Mouse (Mus musculus) embryo, embryonic 9.5 days (tissue): Measurements from ENCODE around the gene Col4a5.

ENCODE experiments used
- DNase-seq: peaks from one replicate; pipeline ENCODE4 v3.0.0-alpha.2; 2017; ENCODE audit errors: extremely low spot score

The Col4a5 gene

DNA sequence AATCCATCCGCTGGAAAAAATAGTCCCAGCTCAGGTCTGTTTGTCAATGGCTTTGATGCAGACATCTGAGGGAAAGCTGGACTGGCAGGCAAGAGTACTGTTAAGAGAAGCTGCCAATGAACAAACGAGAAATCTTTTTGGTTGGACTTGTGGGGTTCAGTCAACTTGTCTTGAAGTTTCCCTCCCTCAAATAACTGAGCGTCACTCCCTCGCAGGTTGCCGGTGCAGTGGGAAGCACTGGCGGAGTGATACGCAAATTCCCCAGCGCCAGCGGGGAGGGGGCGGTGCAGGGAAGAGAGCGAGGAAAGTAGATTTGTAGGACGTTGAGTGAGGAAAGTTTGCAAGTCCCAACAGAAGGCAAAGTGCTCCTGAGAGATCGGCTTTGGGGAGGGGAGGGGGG, at the start of gene Col4a5:
Gene Col4a5, plus strand, starts transcription at position 276 of the 400 bp plus-strand sequence.
- DNase-seq: peak; percentile 76

DNA sequence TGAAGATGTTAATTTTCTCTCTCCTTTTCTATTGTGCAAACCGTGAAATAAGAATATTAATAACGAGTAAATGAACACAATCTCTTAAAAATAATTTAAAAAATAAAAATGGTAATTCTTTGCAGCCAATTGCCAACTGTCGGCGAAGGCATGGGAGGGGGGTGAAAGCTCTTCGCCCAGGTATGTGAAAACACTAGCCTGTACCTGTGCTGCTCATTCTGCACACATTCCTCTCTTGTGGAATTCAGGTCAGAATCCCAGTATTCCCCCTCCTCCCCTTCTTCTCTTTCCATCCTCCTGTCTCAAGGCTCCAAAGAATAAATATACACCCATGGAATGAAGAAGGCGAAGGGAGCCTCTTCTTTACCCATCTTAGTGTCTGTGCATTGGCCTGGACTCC, 38.4 kb upstream of the Col4a5 start:
- no peak for DNase-seq

DNA sequence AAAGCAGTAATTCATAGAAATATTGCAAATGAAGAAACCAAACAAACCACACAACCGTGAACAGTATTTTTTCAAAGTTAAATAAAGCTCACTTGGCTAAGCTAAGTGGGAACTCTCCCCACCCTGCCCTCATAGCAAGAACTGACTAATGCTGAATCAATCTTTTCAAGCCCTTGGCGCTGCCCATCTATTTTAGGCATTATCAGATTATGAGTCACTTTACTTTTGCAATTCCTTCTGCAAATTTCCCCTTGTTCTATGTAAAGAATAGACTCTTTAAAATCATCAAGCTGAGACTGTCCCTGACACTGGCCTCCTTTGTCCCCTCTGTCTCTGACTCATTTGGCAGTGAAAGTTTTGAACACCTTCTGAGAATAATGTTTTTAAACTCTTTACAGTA, 35.8 kb upstream of the Col4a5 start:
- DNase-seq: no peak

DNA sequence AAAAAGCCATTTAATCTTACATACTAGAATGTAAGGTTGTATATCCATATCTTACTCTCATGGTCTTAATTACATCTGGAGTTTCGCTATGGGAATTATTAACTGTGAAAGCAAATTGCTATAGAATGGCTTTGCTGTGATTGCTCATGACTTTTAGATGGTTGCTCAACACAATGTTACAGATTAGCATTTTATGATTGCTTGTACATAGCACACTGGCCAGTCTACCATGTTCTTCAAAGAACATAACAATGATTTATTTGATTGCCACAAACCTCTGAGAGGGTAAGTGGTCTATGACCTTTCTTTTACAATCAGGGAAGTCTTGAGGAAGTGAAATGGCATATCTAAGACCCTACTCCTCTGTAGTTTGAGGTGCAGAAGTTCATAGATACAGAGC, 27.2 kb upstream of the Col4a5 start:
- no peak for DNase-seq

DNA sequence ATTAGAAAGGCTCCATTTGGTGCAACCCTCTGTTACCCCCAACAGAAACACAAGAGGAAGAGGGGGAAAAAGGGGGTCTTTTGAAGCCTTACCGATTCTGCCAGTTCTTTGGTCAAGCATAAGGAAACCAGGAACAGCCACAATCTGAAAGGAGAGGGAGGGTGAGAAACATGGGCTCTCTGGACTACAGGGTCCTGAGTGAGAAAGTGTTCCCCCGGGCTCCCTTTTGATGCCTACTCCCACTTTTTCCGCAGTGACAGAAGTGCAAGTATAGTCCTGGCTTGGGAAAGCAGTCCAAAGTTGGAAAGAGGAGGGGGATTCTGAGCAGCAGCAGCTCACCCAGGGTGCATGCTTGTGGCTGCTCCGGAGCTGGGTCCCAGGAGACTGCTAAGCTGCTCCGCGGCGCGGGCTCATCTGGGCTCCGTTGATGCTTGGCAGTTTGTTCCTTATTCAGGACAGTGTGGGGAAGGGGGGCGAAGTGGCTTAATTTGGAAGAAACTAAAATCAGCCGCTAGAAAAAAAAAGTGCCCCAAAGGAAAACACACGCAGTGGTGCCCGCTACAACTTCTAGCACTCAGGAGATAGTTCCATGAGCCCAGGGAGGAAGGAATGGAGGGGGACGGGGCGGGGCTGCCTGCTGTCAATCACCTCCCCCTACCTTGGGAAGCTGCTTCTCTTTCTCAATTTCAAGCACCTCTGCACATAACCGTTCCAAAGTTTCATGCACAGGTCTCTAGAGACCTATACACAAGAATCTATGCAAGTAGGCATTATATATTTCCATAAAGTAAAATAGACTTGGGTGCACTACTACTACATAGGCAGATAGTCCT, 1.5 kb upstream of the Col4a5 start, which contains the start of gene Col4a6:
Gene Col4a6, minus strand, starts transcription at position 607 of the 833 bp plus-strand sequence.
- DNase-seq: peak; percentile 35

DNA sequence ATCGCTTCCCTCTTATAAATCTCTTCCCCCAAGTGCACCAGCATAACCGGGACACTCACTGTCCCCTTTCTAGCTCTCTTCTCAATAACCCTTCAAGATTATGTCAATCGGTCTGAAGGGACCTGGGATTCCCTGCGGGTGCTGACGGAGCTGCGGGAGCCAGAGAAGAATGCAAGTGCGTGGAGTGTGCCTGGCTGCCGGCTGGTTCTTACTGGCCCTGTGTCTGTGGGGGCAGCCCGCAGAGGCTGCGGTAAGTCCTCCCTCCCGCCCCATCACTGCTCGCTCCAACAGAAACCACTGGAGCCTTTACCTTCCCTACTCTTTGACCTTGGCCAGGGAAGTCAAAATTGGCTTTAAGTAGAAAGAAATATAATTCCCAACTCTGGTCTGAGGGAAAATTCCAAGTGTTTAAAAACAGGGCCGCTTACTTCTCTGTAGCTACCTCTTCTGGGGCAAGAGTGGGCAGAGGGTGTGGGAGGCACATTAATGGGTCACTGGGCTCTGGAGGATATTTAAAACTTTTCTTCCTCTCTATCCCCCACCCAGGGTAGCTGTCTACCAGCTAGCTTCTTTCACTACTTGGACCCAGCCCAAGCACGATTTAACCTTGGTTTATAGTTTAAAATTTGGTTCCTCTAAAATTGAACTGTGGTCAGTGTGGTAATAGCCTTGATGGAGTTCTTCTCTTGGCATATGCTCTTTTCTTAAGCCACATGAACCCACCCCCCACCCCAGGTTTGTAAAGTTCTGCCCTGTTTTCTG, 562 bp downstream of the Col4a5 start:
- no peak for DNase-seq

DNA sequence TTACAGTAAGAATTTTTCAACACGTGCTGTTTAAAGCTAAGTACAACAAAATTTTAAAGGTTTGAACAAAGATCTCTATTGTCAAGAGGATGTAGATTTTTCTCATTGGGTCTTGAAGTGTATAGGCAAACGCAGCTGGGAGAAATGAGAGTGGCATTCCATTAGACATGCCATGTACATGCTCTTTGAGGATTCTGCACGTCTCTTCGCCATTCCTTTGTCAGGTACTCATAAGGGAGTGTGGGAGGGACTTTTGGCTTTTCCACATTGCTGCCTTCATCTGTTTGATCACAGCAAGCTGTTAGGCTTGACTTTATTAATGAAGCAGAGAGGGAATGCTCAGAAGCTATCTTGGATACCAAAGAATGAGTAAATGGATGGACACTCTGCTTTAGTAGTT, 19.4 kb downstream of the Col4a5 start:
- no peak for DNase-seq

DNA sequence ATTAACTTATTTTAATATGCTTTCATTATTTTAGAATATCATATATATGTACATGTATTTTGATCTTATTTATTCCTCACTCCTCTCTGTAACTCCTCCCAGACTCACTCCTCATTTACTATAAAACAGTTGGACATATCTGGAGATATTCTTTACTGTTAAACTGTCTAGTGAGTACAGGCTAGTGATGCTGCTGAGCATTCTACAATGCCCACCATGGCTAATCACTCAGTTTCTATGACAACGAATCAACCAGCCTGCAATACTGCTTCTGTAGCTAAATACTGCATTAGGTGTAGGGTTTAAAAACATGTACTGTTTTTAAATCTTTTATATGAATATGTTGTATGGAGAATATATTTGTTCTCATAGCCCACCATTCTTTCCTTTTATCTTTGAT, 27.9 kb downstream of the Col4a5 start:
- no peak for DNase-seq

DNA sequence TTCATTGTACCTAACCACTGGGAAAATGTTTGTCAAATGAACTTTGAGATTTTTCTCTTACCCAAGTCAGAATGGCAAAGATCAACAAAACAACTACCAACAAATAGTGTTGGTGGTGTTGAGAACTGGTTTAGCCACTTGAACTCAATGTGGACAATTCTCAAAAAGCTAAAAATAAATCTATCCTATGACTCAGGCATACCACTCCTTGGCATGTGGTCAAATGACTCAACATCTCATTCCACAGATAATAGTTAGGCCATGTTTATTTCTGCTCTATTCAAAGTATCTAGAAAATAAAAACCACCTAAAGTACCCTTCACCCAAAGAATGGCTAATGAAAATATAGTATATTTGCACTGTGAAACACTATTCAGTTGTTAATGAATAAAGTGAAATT, 58.3 kb downstream of the Col4a5 start:
- DNase-seq: no peak

DNA sequence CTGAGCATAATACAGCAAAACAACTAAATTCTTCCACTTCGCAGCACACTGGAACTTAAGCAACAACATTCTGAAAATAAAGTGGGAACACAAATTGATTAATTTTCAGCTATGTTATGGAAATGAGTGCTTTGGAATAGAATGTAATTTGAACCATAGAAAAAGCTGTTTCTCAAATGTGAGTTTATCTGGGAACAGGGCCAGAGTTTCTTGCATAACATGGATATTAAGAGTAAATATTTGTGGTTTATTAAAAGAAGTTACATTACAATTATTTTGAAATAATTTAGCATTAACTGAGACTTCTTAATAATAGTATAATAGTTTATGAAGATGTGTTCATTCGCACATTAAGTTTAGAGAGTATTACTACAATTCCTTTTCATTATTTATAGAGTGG, 72.3 kb downstream of the Col4a5 start:
- no peak for DNase-seq

DNA sequence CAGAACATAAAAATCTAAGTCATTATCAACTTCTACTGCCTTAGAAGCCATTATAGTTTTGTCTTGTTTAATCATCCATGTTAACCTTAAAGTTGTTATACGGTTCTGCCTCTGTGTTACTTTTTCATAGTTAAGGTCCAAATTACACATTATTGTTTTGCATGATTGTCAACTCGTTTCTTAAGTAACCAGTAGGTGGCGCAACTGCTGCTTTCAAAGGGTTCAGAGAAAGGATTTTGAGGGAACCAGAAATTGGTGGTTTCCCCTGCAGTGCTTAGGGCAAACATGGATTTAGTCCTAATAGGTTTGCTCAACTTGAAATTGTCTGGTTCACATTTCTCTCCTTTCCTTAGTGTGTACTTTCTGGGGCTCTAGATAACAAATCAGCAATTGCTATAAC, 115.1 kb downstream of the Col4a5 start:
- peak; percentile 3 for DNase-seq

DNA sequence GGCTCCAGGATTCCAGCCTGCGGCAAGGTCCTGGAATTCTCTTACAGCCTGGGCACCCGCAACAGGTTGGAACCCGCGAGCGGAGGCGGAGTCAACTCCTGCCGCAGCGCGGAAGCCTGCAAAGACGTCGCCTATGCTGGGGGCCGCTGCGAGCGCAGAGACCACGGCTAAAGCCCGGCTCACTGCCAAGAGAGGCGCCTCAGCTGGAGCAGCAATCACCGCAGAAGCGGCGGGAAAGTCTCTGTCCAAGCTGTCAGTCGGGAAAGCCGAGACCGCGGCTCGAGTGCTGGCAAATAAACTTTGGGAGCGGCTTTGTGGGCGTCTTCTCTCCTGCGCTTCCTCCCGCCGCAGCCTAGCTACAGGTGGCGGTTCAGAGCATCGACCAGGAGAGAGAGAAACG, 246.5 kb downstream of the Col4a5 start:
- DNase-seq: no peak

DNA sequence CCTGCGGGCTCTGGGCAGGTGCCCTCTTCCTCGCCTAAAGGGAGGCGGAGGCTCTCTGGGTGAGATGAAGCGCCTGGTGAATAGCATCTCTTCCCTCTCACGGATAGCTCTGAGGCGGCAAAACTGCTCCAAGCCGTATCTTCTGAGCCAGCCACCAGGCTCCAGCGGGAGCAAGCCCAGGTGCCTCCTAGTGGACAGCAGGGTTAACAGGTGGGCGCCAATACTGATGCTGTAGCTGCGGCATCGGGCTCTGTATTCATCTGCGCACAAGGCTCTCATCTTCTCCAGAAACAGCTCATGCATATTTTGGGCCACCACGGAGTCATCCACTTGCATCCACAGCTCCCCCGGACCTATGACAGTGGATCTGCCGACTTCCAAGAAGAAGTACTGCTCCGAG, 248.8 kb downstream of the Col4a5 start:
- DNase-seq: peak; percentile 28

DNA sequence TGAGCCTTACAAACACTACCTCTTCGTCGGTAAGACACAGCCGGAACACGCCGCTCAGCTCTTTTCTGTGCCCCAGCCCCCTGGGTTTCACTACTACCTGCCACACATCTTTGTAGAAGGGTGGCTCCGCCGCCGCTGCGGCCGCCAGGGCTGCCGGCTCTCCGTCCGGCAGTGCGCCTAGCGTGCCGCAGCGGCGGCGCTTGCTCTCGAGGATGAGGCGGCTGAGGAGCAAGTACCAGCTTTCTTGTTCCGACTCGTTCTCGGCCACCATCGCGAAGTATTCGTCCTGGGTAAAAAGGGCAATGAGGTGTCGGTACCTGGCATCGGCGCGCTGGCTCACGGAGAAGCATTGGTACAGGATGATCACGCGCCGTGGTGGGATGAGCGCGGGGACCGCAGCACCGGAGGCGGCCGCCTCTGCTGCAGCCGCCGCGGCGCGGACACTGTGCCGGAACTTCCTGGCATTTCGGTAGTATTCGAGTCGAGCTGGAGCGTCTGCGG, 249.3 kb downstream of the Col4a5 start:
- DNase-seq: peak; percentile 30

DNA sequence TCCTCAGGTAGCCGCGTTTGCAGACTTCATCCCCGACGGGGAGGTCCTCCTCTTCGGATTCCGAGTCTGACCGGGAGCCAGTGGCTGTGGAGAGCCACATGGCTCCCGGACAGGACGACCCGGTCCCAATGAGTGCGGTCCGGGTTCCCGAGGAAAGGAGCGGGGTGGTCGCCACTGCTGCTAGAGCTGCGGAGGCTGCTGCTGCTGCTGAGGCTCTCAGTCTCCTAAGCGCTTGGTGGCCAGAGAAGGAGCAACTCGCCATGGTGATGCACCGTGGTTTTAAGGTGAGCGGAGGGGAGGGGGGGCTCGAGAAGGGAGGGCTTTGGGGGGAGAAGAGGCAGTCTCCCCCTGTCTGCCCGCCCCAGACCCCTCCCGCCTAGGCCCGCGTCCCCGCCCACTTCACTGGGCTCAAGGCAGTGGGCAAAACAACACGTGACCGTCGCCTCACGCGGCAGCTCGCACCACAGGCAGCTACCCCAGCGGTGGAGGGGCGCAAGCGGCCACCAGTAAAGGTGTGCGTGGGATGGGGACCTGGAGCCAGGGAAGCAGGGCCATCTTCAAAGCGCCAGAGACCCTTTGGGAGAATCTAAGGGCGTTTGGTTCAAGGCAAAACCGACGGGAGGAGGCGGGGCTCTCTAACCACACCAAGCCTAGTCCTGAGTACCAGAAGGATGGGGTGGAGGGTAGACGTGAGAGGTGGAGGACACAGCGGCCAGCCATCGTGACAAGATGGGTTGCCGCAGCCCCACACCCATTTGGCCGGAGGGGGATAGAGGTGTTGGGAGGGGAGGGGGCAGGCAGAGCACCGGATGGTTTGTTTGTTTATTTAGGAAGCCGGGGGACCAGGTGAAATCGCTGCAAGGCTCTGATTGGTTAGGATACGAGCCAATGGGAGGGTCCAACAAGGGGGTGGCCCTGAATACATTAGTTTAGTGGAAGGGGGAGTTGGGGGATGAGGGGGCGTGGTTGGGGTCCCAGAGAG, 250.0 kb downstream of the Col4a5 start, which contains the start of gene Irs4:
Gene Irs4, minus strand, starts transcription at position 327 of the 982 bp plus-strand sequence.
- DNase-seq: peak; percentile 61

DNA sequence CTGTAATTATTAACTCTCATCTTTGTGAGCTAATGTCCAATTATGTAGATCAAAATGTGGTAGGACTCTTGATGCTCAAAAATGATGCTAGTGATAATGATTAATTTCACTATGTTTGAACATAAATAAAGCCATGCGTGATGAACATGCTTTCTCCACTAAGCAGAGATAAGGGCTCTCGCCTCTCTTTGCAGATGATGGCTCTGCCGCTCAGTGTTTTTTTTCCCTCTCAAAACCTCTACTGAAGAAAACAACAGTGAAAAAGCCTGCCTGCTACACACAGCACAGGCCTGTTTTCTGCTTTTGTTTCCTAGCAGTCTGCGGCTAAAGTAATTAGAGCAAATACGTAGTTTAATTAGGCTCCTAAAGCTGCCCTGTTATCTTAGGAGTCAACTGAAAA, 254.4 kb downstream of the Col4a5 start:
- DNase-seq: no peak
